Mouse (Mus musculus): ENCODE results near the gene Gm11397. TPM values are rescaled to one million over a fixed set of nuclear protein-coding genes. Genes with fewer than 3 reads are reported as not detected.
"Not testable (repeated sequence)": the region's sequence is repeated elsewhere in the genome, so short reads cannot be mapped to it uniquely, and the experiment has no call there.

The Gm11397 gene
- not detected in 2 replicates for polyA plus RNA-seq (2016; fragmentation: Nextera tagmentation; extraction: Ambion mirVana)

- H3K4me1 ChIP-seq; H3K36me3 ChIP-seq; H3K9me3 ChIP-seq (replicated peaks); H3K27me3 ChIP-seq (ENCODE audit: low read depth, poor library complexity, severe bottlenecking); DNase-seq (ENCODE audit: low spot score); H3K4me3 ChIP-seq; H3K27ac ChIP-seq: not testable (repeated sequence)
- WGBS: 76% methylated on average over 2 of the region's 2 CpGs
Observed at GRCm38 (mm10) chr13:33395461-33395860, at the start of gene Gm11397. Gene Gm11397, plus strand, starts transcription at chr13:33395761.

DNA sequence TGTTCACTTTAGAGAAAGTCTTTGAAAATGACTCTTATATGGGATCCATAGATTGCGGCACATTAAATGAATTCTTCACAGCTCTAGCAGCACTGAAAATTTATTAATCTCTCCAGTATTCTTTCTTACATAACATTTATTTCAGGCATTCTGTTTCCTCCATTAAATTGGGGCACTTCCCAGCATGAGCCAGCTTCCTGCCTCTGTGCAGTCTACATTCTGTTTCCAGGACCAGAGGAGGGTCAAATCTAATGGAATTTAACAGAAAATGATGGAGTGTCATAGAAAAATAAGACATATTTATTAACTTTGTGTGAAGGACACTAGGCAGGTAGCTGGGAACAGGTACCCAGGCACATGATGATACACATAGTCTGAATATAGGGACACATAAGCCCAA, 38.9 kb upstream of the Gm11397 start:
- not testable (repeated sequence) for H3K27ac ChIP-seq; H3K4me1 ChIP-seq; DNase-seq (ENCODE audit: low spot score); H3K9me3 ChIP-seq (replicated peaks); H3K4me3 ChIP-seq; H3K27me3 ChIP-seq (ENCODE audit: low read depth, poor library complexity, severe bottlenecking); H3K36me3 ChIP-seq
- 94% methylated on average over 1 of the region's 1 CpGs for WGBS

GRCm38 (mm10) chr13:33432714-33433113, 37.2 kb downstream of the Gm11397 start:
- H3K4me1 ChIP-seq; H3K4me3 ChIP-seq; H3K36me3 ChIP-seq; H3K27me3 ChIP-seq (ENCODE audit: low read depth, poor library complexity, severe bottlenecking); H3K27ac ChIP-seq; DNase-seq (ENCODE audit: low spot score); H3K9me3 ChIP-seq (replicated peaks): not testable (repeated sequence)

Other genes starting within 250 kb of the Gm11397 start
- not detected in 2 replicates for gene Serpinb9c, start 236.0 kb upstream of the Gm11397 start, polyA plus RNA-seq (2016; fragmentation: Nextera tagmentation; extraction: Ambion mirVana)
- gene Serpinb9d, start 202.8 kb upstream of the Gm11397 start, polyA plus RNA-seq (2016; fragmentation: Nextera tagmentation; extraction: Ambion mirVana): not detected in 2 replicates
- gene Serpinb9e, start 146.1 kb upstream of the Gm11397 start, polyA plus RNA-seq (2016; fragmentation: Nextera tagmentation; extraction: Ambion mirVana): not detected in 2 replicates
- gene Serpinb9f, start 71.7 kb upstream of the Gm11397 start, polyA plus RNA-seq (2016; fragmentation: Nextera tagmentation; extraction: Ambion mirVana): not detected in 2 replicates
- gene Serpinb9g, start 89.0 kb downstream of the Gm11397 start, polyA plus RNA-seq (2016; fragmentation: Nextera tagmentation; extraction: Ambion mirVana): not detected in 2 replicates

Measured in limb, embryonic 10.5 days (tissue).